Mouse (Mus musculus) testis, adult 2 months (tissue): ENCODE measurements around the gene Akap9. TPM values are rescaled to one million over a fixed set of nuclear protein-coding genes. Genes with fewer than 3 reads are reported as not detected.
"Not testable (repeated sequence)": the region's sequence is repeated elsewhere in the genome, so short reads cannot be mapped to it uniquely, and the experiment has no call there.

Experiments used
- H3K27ac ChIP-seq: fragments of 200-500 bp; 2 replicates; pipeline ENCODE4 v1.5.1; 2012; ENCODE audit warnings: low read depth, low read length; ENCODE audit not compliant: control insufficient read depth, insufficient read depth
- H3K27me3 ChIP-seq: fragments of 200-500 bp; 2 replicates; pipeline ENCODE4 v1.6.1; 2012; ENCODE audit warnings: mild to moderate bottlenecking, low read length, moderate library complexity; ENCODE audit not compliant: control insufficient read depth, insufficient read depth
- H3K36me3 ChIP-seq: fragments of 200-500 bp; 2 replicates; pipeline ENCODE4 v1.6.1; 2012; ENCODE audit warnings: mild to moderate bottlenecking, low read length; ENCODE audit not compliant: control insufficient read depth, insufficient read depth
- H3K4me1 ChIP-seq: fragments of 200-500 bp; 2 replicates; pipeline ENCODE4 v1.6.1; 2012; ENCODE audit warnings: low read length; ENCODE audit not compliant: control insufficient read depth, insufficient read depth
- H3K4me3 ChIP-seq: fragments of 200-500 bp; 2 replicates; pipeline ENCODE4 v1.5.1; 2012; ENCODE audit warnings: low read depth, mild to moderate bottlenecking, low read length, moderate library complexity, mixed read lengths; ENCODE audit not compliant: control insufficient read depth
- CTCF ChIP-seq: fragments of 200-500 bp; IDR thresholded peaks from 2 replicates; pipeline ENCODE4 v1.5.1; 2012; ENCODE audit warnings: low read depth, mild to moderate bottlenecking, inconsistent platforms, low read length, moderate library complexity; ENCODE audit not compliant: control insufficient read depth, insufficient read depth, insufficient replicate concordance
- POLR2A ChIP-seq: fragments of 200-500 bp; IDR thresholded peaks from 2 replicates; pipeline ENCODE4 v1.6.1; 2012; ENCODE audit warnings: low read depth, mild to moderate bottlenecking, inconsistent platforms, low read length, moderate library complexity; ENCODE audit not compliant: control insufficient read depth
- polyA plus RNA-seq: library from polyadenylated mRNA; depleted of rRNA; stranded (reverse); fragments of >200 nt; gene quantifications from 2 replicates; pipeline ENCODE4 v1.2.3, GENCODE M21; 2012; rRNA removed

Akap9 gene
- polyA plus RNA-seq, 1 experiment: 11.5 TPM

DNA sequence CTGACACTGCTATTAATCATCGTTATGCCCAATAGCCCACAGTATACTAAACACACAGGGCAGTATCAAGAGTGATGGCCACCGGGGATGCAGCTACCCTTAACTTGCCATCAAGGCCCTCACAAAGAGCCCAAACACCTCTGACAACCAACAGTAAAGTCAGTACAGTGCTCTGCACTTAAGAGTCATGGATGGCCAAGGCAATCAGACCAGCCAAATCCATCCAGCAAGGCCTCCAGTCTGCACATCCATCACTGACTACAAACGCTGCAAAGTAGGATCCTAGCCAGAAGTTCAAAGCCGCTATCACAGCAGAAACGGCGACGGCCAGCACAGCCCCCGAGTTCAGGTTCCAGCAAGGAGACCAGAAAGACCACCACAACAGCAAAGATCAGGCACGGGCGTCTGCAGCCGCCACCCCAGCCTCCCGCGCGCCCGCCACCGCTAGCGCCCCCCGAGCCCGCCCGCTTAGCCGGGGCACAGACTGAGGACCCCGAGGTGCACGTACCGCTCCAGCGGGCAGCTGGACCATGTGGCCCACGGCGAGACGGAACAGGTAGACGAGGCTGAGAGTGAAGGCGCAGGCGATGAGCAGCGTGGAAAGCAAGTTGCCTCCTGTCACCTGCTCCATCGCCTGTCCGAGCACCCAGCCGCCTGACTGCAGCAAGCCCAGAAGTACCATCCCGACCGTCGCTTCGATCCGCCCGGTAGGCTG lies 175.9 kb downstream of the Akap9 start:
- Histone ChIP-seq H3K27me3 (no peaks in the 10 kb centered on the region), H3K27ac (peak overlapping the region; percentile 87), H3K4me1 (peaks cover 5% of the 10 kb centered on the region), H3K36me3 (no peaks in the 10 kb centered on the region), H3K4me3 (peak overlapping the region; percentile 92)
- TF ChIP-seq CTCF: no peak
- no peak for TF ChIP-seq POLR2A

DNA sequence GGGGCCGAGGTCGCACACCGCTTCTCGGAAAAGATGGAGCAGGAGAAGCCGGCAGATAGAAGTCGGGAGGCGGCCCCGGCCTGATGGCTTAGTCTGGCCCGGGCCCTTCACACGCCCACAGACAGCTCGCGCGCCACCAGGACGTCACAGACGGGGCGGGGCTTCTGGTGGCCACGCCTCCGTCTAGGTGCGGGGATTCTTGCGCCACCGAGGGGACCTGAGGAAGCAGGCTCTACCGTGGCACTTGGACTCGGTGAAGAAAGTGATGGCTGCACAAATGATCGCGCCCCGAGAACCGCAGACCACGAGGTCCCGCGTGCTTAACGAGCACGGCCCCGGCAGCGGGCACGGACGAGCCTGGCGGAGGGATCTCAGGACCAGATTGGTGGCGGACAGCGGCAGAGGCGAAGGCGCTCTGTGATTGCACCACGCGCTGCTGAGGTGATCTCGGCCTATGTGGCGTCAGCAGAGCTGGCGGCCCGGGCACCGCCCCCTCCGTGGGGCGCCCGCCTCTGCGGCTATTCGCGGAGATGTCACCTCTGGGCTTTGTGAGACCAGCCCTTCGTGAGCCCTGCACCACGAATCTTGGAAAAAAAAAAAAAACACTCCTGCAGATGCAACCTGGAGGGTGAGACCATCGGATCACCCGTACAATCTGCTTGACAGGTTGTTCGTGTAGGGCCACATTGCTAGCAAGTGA lies 176.6 kb downstream of the Akap9 start, which contains the start of gene Cyp51:
Cyp51 (minus strand) TSS at position 406 of the 700 bp plus-strand sequence.
- Histone ChIP-seq H3K27me3 (no peaks in the 10 kb centered on the region), H3K27ac (peak within 1 kb of the TSS; percentile 96), H3K4me3 (peak within 1 kb of the TSS; percentile 92), H3K36me3 (no peaks in the 10 kb centered on the region), H3K4me1 (peaks cover 5% of the 10 kb centered on the region)
- TF ChIP-seq POLR2A (peak; percentile 51), CTCF (no peak)

DNA sequence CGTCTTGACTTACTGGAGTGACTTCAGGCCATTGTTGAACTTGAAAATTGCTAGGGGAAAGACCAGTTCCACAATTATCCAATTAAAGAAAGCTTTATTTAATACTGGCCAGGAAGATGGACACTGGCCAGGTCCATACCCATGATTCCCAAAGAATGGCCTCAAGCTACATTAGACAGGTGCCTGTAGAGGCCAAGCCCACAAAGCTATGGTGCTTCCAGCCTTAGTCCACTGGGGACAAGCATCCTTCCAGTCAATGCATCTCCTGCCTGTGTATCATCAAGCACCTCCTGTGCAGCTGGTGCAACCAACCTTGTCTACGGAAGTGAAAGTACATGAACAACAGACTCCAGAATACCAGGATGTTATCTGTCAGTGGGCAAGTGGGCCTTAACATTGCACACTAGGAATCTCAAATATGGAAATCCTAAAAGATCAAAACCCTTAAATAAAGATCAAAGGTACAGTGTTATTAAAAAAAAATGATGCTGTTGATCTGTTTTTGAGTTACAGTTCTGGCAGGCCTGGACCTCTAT lies 177.9 kb downstream of the Akap9 start:
- Histone ChIP-seq H3K27ac (no peak overlapping the region), H3K36me3 (no peaks in the 10 kb centered on the region), H3K4me1 (peaks cover 5% of the 10 kb centered on the region), H3K27me3 (no peaks in the 10 kb centered on the region), H3K4me3 (peak overlapping the region; percentile 50)
- TF ChIP-seq CTCF (no peak), POLR2A (no peak)

DNA sequence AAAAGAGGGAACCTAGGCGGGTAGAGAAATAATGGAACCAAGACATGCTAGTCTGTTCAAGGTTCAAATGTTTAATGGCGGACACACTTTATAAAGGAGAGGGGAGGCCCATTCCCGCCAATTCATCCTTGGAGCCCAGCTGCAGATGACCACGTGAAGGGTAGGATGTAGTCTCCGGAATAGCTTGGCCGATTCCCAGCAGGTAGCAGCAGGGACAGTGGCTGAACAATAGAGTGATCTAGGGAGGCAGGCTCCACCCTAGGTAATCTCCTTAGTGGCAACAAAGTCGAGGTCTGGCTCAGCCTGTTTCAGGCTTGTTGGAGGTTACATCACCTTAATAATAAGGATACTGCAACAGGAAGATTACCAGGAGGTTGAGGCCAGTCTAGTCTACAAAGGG lies 179.2 kb downstream of the Akap9 start:
- H3K27ac ChIP-seq, H3K4me1 ChIP-seq, H3K4me3 ChIP-seq, H3K27me3 ChIP-seq, H3K36me3 ChIP-seq: not testable (repeated sequence)

DNA sequence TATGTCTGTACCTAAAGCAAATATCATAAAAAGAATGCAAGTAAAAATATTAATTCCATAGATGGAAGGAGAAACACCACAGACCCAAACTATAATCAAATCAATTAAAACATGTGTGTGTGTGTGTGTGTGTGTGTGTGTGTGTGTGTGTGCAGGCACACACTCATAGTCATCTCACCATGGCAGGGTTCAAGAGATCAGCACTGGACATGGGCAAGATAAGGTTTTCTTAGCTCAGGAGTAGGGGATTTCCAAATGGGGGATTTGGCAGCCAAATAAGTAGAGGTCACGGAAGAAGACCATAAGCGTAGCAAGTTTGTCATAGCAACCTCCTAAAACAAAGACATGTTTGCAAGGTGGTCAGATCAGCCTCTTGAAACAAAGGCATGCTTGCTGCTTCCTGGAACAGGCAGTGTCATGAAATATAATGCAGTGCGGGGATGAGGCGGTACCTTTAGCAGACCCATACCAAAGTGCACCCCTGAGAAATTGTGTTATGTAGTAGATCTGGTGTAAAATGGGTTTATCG lies 184.8 kb downstream of the Akap9 start:
- no peak overlapping the region for H3K27ac ChIP-seq
- H3K27me3 ChIP-seq: no peaks in the 10 kb centered on the region
- TF ChIP-seq CTCF: no peak
- TF ChIP-seq POLR2A: no peak
- no peaks in the 10 kb centered on the region for H3K36me3 ChIP-seq
- no peaks in the 10 kb centered on the region; the same call in 1 of the 2 replicates for H3K4me1 ChIP-seq
- H3K4me3 ChIP-seq: no peak overlapping the region

Other genes starting within 250 kb of the Akap9 start
- gene Ankib1, start 125.1 kb upstream of the Akap9 start, polyA plus RNA-seq: 7.7 and 9.0 TPM in 2 replicates
- gene Krit1, start 124.9 kb upstream of the Akap9 start, polyA plus RNA-seq: 10.0 and 11.9 TPM in 2 replicates
- gene Lrrd1, start 82.9 kb upstream of the Akap9 start, polyA plus RNA-seq: 4.6 and 5.4 TPM in 2 replicates
- 1.5 and 1.7 TPM in 2 replicates for gene Mterf1a, start 34.1 kb upstream of the Akap9 start, polyA plus RNA-seq
- 72.9 and 88.0 TPM in 2 replicates for gene Cyp51, start 176.7 kb downstream of the Akap9 start, polyA plus RNA-seq